Mouse (Mus musculus) T-cell, adult 2 months (primary cell): ENCODE results near the gene Sucla2.

Experiments
- DNase-seq: peaks from one replicate; pipeline ENCODE4 v3.0.0; 2022; ENCODE audit warnings: low spot score

The Sucla2 gene

GRCm38 (mm10) chr14:73524766-73525448 lies at the start of gene Sucla2:
TSS of gene Sucla2 (plus strand) at chr14:73525319.
- DNase-seq, result peak; percentile 92

DNA sequence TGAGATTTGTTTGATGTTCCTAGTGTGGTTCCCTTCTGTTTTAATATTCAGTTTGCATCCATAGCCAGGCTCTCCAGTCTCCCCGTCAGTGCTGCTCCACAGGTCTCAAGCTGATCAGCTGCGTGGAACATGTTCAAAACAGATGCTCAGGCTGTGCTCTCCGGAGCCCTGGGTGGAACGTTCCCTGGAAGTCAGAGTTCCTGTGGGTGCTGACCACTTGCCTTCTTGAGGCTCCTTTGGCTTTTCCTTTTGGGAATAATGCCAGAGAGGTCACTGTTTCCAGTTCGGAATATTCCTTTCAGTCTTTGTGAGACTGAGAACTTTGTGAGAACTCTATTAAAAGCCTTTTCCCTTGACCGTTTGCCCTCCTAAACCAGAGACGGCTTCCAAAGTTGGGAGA lies 49.6 kb upstream of the Sucla2 start:
- DNase-seq, result no peak

DNA sequence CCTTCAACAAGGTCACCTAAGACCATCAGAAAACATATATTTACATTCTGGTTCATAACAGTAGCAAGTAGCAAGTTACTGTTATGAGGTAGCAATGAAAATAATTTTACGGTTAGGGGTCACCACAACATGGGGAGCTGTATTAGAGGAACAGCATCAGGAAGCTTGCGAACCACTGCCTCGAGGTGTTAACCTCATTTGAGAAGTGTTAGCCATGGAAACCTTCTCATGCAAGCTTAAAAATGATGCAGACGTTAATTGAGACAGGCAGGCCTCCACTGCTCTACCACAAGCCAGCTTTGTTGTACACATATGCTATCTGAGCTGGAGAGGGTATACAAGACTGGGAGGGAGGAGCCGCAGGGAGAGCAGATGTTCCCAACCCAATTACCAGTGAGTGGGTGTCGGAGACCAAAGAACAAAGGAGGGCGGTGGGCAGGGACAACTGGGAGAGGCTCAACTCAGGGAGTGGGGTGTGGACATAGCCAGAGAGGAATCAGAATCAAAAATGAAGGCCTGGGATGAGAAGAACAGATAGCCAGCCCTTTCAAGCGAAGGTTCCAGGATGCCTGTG lies 48.7 kb upstream of the Sucla2 start:
- peak; percentile 25 for DNase-seq

DNA sequence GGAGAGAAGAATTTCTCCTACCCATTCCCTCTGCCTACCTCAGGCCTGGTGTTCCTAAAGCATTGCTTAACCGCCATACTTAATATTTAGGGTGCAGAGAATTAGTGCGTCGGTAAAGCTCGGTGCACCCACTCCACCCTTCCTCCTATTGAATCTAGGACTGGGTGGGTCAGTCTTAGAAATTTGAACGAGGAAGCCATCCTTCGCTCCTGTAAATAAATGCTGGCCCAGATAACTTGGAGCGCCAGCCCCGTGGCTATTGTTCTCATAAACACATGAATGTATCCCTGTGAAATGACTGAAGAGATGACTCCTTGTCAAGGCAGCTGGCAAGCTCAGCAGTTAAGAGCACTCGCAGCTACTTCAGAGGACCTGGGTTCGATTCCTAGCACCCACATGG lies 48.0 kb upstream of the Sucla2 start:
- DNase-seq, result no peak

GRCm38 (mm10) chr14:73478321-73478720 lies 46.8 kb upstream of the Sucla2 start:
- no peak for DNase-seq

- no peak for DNase-seq
Measured at GRCm38 (mm10) chr14:73479771-73480170, 45.3 kb upstream of the Sucla2 start.

GRCm38 (mm10) chr14:73483516-73484229 lies 41.4 kb upstream of the Sucla2 start:
- no peak for DNase-seq

DNA sequence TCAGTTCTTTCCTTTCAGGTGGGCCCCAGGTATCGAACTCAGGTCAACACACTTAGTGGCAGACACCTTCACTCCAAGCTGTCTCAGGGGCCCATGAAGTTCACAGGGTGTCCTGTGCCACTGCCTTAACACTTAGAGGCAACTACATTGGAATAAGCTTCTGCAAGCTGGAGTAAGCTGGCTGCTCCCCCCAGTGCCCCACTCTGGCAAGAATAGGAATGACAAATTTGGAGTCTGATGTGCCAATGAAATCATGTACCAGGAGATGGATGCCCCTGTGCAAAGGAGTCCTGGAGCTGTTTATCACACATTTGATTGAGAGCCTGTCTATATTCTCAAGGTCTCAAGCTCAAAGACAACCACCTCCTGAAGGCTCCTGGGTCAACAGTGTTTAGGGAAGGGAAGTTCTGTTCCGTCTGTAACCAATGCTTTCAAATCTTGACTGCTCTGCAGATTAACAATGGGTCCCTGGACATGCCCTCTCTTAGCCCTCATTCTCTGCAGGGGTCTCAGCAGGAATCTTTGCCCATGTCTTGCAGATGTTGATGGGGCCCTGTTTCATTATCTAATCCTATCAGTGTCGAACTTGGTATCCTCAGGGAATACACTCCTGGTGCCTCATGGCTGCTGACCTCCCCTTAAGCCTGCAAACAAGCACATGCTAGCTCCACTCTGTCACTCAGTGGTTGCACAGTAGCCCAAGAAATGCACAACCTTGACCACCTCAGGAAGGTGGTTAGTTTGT lies 40.6 kb upstream of the Sucla2 start:
- DNase-seq, result no peak

GRCm38 (mm10) chr14:73486641-73487040 lies 38.5 kb upstream of the Sucla2 start:
- no peak for DNase-seq

- no peak for DNase-seq
Measured at GRCm38 (mm10) chr14:73493356-73493755, 31.8 kb upstream of the Sucla2 start.

- DNase-seq, result no peak
Measured at GRCm38 (mm10) chr14:73494122-73494521, 31.0 kb upstream of the Sucla2 start.

GRCm38 (mm10) chr14:73495753-73496152 lies 29.4 kb upstream of the Sucla2 start:
- no peak for DNase-seq

GRCm38 (mm10) chr14:73501283-73501682 lies 23.8 kb upstream of the Sucla2 start:
- no peak for DNase-seq

GRCm38 (mm10) chr14:73501721-73502120 lies 23.4 kb upstream of the Sucla2 start:
- no peak for DNase-seq

DNA sequence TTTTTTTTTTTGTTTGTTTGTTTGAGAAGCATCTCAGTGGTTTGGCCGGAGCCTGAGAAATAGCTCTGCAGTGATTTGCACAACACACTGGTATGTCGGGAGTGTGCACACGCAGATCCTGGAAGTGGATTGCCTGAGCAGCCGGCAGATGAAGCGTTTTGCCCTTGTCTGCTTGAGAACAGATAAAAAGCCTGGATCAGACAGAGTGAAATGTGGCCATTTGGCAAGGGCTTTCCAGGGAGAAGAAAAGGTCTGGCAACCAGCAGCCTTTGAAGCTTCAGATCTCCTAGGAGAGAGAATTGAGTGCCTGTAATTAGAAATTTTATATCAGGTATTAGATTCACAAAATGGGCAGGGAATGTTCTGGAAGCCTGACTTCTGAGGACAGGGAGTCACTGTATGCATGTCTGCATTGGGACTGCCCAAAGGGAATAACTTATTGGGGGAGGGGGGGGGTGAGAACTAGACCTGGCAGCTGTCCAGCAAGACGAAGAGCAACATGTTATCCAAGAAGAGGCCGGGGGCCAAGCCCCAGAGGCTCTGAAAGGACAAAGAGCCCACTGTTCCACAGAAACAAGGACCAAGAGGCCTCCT lies 22.4 kb upstream of the Sucla2 start:
- no peak for DNase-seq

DNA sequence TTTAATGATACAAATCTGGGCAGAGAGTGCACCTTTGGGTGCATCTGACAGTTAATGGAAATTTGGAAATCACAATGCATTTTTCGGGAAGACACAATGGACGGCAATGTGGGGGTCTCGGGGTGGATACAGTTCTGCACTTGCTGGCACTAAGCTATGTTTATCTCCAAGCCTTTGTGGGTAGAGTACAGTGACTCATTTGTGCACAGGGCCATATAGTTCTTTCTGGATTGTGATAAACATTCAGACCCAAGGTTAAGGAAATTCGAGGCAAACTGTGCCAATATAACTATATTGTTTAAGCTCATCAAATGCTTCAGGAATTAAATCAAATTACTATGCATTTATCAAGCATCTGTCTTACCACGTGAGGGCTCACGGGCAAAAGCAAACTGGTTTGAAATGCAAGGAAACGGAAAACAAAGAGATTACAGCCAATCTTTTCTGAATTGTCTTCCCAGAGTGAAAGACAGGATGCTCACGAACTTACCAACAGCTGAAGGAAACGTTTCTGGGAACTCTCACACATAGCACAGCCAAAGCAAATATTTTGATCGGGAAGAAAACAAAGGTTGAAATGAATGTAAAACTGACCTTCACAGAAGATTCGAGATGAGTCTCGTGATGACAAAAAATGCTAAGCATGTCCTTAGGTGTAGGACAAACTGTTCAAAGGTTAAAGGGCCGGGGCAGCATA lies 21.7 kb upstream of the Sucla2 start:
- no peak for DNase-seq

DNA sequence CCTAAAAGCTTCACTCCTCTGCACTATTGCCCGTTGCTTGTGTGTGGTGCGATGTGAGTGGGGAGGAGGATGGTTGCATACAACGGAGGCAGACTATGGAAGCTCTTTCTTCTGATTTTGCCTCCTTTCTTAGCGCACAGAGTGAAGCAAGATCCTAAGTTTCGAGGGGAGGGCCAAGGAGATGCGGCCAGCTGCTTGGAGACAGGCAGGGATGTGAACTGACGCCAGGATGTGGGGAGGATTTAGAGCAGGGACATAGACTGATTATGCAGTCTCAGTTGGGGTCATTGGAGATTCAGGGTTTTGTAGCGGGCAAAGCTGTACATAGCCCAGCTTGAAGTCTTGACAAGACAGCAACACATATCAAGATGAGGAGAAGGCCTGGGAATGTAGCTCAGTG lies 18.8 kb upstream of the Sucla2 start:
- DNase-seq, result no peak

DNA sequence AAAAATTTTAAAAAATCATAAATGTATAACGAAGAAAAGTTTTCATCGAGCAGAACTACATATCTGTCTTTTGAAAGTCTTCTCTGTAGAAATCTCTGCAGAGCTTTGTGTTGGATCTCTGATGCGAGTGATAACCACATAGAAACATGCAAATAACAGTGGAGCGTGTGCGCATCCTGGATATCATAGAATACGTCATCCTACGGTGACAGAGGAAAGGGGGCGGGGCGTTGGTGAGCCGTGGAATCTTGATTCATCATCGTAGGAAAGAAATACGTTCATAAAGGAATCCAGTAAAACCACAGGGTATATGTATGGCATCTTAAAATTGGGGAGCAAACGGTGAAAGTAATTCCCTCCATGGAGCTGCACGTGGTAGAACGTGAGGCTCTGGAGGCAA lies 17.9 kb upstream of the Sucla2 start:
- DNase-seq, result peak; percentile 32

DNA sequence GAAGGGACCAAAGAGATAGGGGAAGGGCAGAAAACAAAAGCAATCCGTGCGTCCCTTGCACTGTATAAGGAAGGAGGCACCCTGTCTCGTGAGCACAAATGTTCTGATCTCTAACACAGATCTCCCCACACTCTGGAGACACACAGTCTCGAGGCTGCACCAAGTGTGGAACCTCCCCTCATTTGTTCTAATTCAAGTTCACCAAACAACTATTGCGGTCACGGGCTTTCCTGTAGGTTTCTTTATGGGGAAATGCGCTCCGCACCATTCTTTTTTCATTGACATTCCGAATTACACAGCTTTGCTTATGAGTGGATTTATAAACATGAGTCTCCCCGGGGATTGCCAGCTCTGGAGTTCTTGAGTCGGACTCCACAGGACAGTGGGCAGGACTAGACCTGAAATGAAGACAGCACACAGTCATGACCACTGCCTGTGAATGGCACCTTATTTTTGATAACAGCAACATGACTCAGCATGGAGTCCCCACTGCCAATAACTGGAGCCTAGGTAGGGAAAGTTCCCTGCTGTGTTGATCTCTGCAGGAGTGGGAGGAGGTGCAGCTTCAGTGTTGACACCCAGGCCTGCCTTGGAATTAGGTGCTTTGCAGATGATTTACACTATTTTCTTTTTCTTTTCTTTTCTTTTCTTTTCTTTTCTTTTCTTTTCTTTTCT lies 17.3 kb upstream of the Sucla2 start:
- DNase-seq, result peak; percentile 59

- DNase-seq, result no peak
Measured at GRCm38 (mm10) chr14:73508630-73509395, 16.3 kb upstream of the Sucla2 start.
